Mouse (Mus musculus) frontal cortex, adult 2 months (tissue): ENCODE data around the gene Gm20765. TPM values are rescaled to one million over a fixed set of nuclear protein-coding genes. Genes with fewer than 3 reads are reported as not detected.
"Not testable (repeated sequence)": the region's sequence is repeated elsewhere in the genome, so short reads cannot be mapped to it uniquely, and the experiment has no call there.

ENCODE experiments used
- DNase-seq, 2 experiments: peaks; one replicate each; pipeline ENCODE4 v3.0.0; 2022; ENCODE audit warnings: low spot score in 1 of 2; ENCODE audit errors: extremely low spot score in 1 of 2
- polyA plus RNA-seq: library from polyadenylated mRNA; depleted of rRNA; stranded (reverse); fragments of >200 nt; gene quantifications from 2 replicates; pipeline ENCODE4 v1.2.3, GENCODE M21; 2012; rRNA removed

Gene Gm20765
- polyA plus RNA-seq: not detected in 2 replicates

DNA sequence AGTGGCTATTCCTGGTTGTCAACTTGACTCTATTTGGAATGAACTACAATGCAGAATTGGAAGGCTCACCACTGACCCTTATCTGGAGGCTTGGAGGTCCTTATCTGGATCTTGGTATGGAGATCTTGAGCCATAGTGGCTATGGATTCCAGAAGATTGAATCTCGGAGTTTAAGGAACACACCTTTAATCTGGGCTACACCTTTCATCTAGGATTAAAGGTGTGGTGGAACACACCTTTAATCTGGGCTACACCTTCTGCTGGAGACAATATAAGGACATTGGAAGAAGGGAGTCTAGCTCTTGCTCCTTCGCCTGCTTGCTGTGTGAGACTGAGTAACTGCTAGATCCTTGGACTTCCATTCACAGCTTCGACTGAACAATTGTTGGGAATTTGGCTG, at the start of gene Gm20765:
Gene Gm20765, plus strand, starts transcription at position 301 of the 400 bp plus-strand sequence.
- DNase-seq: not testable (repeated sequence)

GRCm38 (mm10) chr10:104142687-104143086, 42.6 kb upstream of the Gm20765 start, which contains the start of gene Gm21293:
Gene Gm21293 (plus strand): TSS chr10:104142987.
- not testable (repeated sequence) for DNase-seq

GRCm38 (mm10) chr10:104151197-104151596, 34.1 kb upstream of the Gm20765 start, which contains the start of gene Gm6763:
Gene Gm6763 (plus strand): TSS chr10:104151497.
- DNase-seq: not testable (repeated sequence)

DNA sequence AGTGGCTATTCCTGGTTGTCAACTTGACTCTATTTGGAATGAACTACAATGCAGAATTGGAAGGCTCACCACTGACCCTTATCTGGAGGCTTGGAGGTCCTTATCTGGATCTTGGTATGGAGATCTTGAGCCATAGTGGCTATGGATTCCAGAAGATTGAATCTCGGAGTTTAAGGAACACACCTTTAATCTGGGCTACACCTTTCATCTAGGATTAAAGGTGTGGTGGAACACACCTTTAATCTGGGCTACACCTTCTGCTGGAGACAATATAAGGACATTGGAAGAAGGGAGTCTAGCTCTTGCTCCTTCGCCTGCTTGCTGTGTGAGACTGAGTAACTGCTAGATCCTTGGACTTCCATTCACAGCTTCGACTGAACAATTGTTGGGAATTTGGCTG, 25.6 kb upstream of the Gm20765 start, which contains the start of gene Gm8764:
Gene Gm8764, plus strand, starts transcription at position 301 of the 400 bp plus-strand sequence.
- DNase-seq: not testable (repeated sequence)

GRCm38 (mm10) chr10:104168215-104168614, 17.1 kb upstream of the Gm20765 start, which contains the start of gene Gm21304:
Gene Gm21304 (plus strand): TSS chr10:104168515.
- DNase-seq: not testable (repeated sequence)

- not testable (repeated sequence) for DNase-seq
These were observed 8.6 kb upstream of the Gm20765 start, which contains the start of gene Gm21312 for GRCm38 (mm10) chr10:104176724-104177123. Gene Gm21312 (plus strand): TSS chr10:104177024.

DNA sequence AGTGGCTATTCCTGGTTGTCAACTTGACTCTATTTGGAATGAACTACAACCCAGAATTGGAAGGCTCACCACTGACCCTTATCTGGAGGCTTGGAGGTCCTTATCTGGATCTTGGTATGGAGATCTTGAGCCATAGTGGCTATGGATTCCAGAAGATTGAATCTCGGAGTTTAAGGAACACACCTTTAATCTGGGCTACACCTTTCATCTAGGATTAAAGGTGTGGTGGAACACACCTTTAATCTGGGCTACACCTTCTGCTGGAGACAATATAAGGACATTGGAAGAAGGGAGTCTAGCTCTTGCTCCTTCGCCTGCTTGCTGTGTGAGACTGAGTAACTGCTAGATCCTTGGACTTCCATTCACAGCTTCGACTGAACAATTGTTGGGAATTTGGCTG, 8.4 kb downstream of the Gm20765 start, which contains the start of gene Gm4340:
Gene Gm4340, plus strand, starts transcription at position 301 of the 400 bp plus-strand sequence.
- not testable (repeated sequence) for DNase-seq

DNA sequence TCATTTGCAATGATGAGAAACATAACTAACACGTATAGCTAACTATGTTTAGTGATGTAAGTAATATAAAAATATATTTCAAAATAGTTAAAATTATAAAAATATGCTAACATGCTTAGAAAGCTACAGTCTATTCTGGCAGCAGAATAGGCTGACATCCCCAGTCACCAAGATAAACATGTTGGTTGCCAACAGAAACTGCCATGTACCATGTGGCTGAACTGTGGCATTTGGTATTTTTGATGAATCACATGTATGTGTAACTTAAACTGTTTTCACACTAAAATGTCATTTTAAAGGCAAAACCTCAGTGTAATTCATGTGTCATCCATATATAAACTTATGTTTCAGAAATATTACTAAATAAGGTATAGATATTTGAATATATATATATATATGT, 24.3 kb downstream of the Gm20765 start:
- no peak for DNase-seq

GRCm38 (mm10) chr10:104210268-104210990, 25.1 kb downstream of the Gm20765 start:
- DNase-seq: peak; percentile 2 to 19

DNA sequence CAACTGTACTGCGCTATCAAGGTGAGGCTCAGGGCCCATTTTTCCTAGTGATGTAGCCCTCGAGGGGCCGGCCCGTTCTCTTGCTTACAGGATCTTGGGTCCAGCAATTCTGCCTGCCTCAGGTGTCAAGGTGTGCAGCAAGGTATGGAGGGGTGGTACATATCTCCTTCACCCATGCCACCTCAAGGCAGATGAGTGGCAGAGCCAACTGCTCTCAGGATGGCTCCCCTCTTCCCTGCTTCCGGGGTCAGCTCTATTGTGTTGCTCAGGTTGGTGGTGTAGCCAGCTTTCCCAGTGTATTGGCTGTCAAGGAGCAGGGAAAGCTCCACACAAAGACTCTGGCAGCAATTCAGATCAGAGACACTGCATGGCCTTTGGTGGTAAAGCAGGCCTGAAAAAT, 29.2 kb downstream of the Gm20765 start:
- no peak for DNase-seq

- DNase-seq: peak in 1 of 2 experiments; percentile 4
These were observed 35.1 kb downstream of the Gm20765 start for GRCm38 (mm10) chr10:104220303-104221021.

Other genes starting within 250 kb of the Gm20765 start
- not detected in 2 replicates for gene Gm21293, start 42.5 kb upstream of the Gm20765 start, polyA plus RNA-seq
- not detected in 2 replicates for gene Gm6763, start 34.0 kb upstream of the Gm20765 start, polyA plus RNA-seq
- gene Gm8764, start 25.5 kb upstream of the Gm20765 start, polyA plus RNA-seq: not detected in 2 replicates
- not detected in 2 replicates for gene Gm21304, start 17.0 kb upstream of the Gm20765 start, polyA plus RNA-seq
- gene Gm21312, start 8.5 kb upstream of the Gm20765 start, polyA plus RNA-seq: not detected in 2 replicates
- gene Gm4340, start 8.5 kb downstream of the Gm20765 start, polyA plus RNA-seq: not detected in 2 replicates